ENCODE assay signal across 21 mouse cellular contexts in the genomic region with DNA sequence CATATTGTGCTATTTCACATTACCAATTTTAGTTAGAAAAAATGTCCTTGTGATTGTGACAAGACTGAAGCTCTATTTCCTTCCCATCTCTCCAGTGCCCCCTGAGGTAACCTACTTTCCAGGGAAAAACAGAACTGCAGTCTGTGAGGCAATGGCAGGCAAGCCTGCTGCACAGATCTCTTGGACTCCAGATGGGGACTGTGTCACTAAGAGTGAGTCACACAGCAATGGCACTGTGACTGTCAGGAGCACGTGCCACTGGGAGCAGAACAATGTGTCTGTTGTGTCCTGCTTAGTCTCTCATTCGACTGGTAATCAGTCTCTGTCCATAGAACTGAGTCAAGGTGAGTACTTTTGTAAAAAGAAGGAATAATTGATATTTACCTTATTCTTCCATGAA. TPM values are rescaled to one million over a fixed set of nuclear protein-coding genes. Genes with fewer than 3 reads are reported as not detected.
DNase-seq lines count a peak whose midpoint lies in the region; ATAC-seq and TF ChIP-seq lines count a peak whose summit lies in the region.
"Not testable (repeated sequence)": the region's sequence is repeated elsewhere in the genome, so short reads cannot be mapped to it uniquely, and the experiment has no call there.
"Had no signal": no experiment of that assay in that cellular context is flagged by ENCODE, and none has a peak within 500 bp of the region (broad histone marks: within the 10 kb centered on the region; RNA-seq: fewer than 3 reads in every experiment).

No protein-coding gene starts in this region.

- peak; percentile 41; the same call in 1 of the 2 replicates for ATAC-seq in G1E (ENCODE audit: extremely low read depth, insufficient number of reproducible peaks, low FRiP score, poor library complexity, severe bottlenecking)

- H3K4me3 ChIP-seq in G1E (ENCODE audit: low read depth, low read length) = not testable (repeated sequence)

- not testable (repeated sequence) for H3K27me3 ChIP-seq in G1E (ENCODE audit: insufficient read depth, low read length)

- TF ChIP-seq CTCF in G1E (IDR thresholded peaks at IDR 0.05; ENCODE audit: low read depth, low read length) = not testable (repeated sequence)

- not testable (repeated sequence) for DNase-seq in G1E (ENCODE audit: low spot score)
- peak; percentile 18 to 20 for DNase-seq in adrenal gland, adult 18-20 months (ENCODE audit: low spot score in 2 of 2)
- peak; percentile 20 for DNase-seq in adrenal gland, postnatal 14 days
- peak; percentile 32 for DNase-seq in brain, adult 2 months (ENCODE audit: low read depth, low spot score)
- DNase-seq in left cerebral cortex, adult 18-20 months (ENCODE audit: low spot score in 2 of 2) = peak; percentile 4 to 9
- peak; percentile 3 for DNase-seq in lung, postnatal 36 days
- DNase-seq in right cerebral cortex, adult 2 months (ENCODE audit: low spot score in 2 of 2) = peak; percentile 8 to 12

- not testable (repeated sequence) for H3K9me3 ChIP-seq in G1E (replicated peaks)

- not testable (repeated sequence) for H3K36me3 ChIP-seq in G1E (replicated peaks)

- H3K4me1 ChIP-seq in G1E (ENCODE audit: insufficient read depth, low read depth, low read length) = not testable (repeated sequence)

RNA-seq across cellular contexts. Expression of a gene that starts 21.7 kb away (rescaled TPM):
- total RNA-seq in G1E (2014; fragmentation: Nextera tagmentation) (3.7 and 5.1 TPM in 2 replicates), G1E (2017) (28.4 and 33.7 TPM in 2 replicates)
- 0.03 TPM in 2 replicates for polyA plus RNA-seq in G1E (2012)
- total RNA-seq in adrenal gland, adult 18-20 months (2021) = under 1 TPM in 1 of 2 experiments, not detected in 1; 0.29 TPM
- not detected in 2 replicates for total RNA-seq in adrenal gland, postnatal 14 days (2021)
- total RNA-seq in left cerebral cortex, adult 18-20 months (2021) = under 1 TPM in 1 of 2 experiments, not detected in 1; 0.28 TPM
- total RNA-seq: gastrocnemius, adult 8-10 months; gastrocnemius, postnatal 36 days; heart, postnatal 36 days had no signal
- polyA plus RNA-seq: embryonic facial prominence, embryonic 11.5 days; erythroblast, embryonic 14.5 days; forebrain, embryonic 14.5 days; heart, embryonic 13.5 days; heart, postnatal 0 days; hindbrain, embryonic 11.5 days; hindbrain, embryonic 15.5 days had no signal

RNA-seq across cellular contexts. Expression of a gene that starts 33.7 kb away (rescaled TPM):
- total RNA-seq in G1E (2014; fragmentation: Nextera tagmentation) (0.68 and 1.3 TPM in 2 replicates), G1E (2017) (3.4 and 3.9 TPM in 2 replicates)
- not detected in 2 replicates for polyA plus RNA-seq in G1E (2012)
- total RNA-seq in adrenal gland, adult 18-20 months (2021) = not detected
- total RNA-seq in adrenal gland, postnatal 14 days (2021) = not detected in 2 replicates
- not detected for total RNA-seq in left cerebral cortex, adult 18-20 months (2021)
- total RNA-seq: common myeloid progenitor, adult 5-6 weeks; gastrocnemius, adult 8-10 months; gastrocnemius, postnatal 36 days; heart, postnatal 36 days had no signal
- polyA plus RNA-seq: brain, embryonic 14.5 days; embryonic facial prominence, embryonic 11.5 days; embryonic facial prominence, embryonic 15.5 days; erythroblast, embryonic 14.5 days; forebrain, embryonic 10.5 days; forebrain, embryonic 14.5 days; heart, postnatal 0 days; hindbrain, embryonic 11.5 days; hindbrain, embryonic 15.5 days had no signal
